Comparison of ENCODE assay signal across 8 mouse cellular contexts in genomic region chr1:119082231-119082991, GRCm38 (mm10). TPM values are rescaled to one million over a fixed set of nuclear protein-coding genes. Genes with fewer than 3 reads are reported as not detected.
DNase-seq lines count a peak whose midpoint lies in the region; ATAC-seq and TF ChIP-seq lines count a peak whose summit lies in the region.

No protein-coding gene starts in this region.

- H3K4me3 ChIP-seq in thymus, adult 2 months (ENCODE audit: control insufficient read depth, insufficient read depth, low read length) = no peak overlapping the region
- no peak overlapping the region for H3K4me3 ChIP-seq in kidney, postnatal 0 days (replicated peaks; ENCODE audit: low read depth, low read length)
- no peak overlapping the region for H3K4me3 ChIP-seq in liver, postnatal 0 days (ENCODE audit: low read depth, low read length)

- H3K27me3 ChIP-seq in thymus, adult 2 months (ENCODE audit: control insufficient read depth, insufficient read depth, low read length) = no peaks in the 10 kb centered on the region
- peaks cover 12% of the 10 kb centered on the region; the same call in 1 of the 2 replicates for H3K27me3 ChIP-seq in kidney, postnatal 0 days (ENCODE audit: insufficient read depth, low read length)
- H3K27me3 ChIP-seq in liver, postnatal 0 days (ENCODE audit: insufficient read depth, low read length) = no peaks in the 10 kb centered on the region

- H3K4me1 ChIP-seq in thymus, adult 2 months (replicated peaks; ENCODE audit: control insufficient read depth, insufficient read depth, low read length) = no peaks in the 10 kb centered on the region
- H3K4me1 ChIP-seq in kidney, postnatal 0 days (replicated peaks; ENCODE audit: insufficient read depth, low read length) = no peaks in the 10 kb centered on the region
- no peaks in the 10 kb centered on the region for H3K4me1 ChIP-seq in liver, postnatal 0 days (ENCODE audit: insufficient read depth)

- WGBS in thymus, adult 2 months = 60% methylated on average over 12 of the region's 12 CpGs
- WGBS in kidney, postnatal 0 days = 38% methylated on average over 12 of the region's 12 CpGs
- 38% methylated on average over 12 of the region's 12 CpGs for WGBS in liver, postnatal 0 days (ENCODE audit: insufficient replicate concordance)

- TF ChIP-seq EP300 in liver, postnatal 0 days (IDR thresholded peaks at IDR 0.05; ENCODE audit: low read depth) = no peak

- no peaks in the 10 kb centered on the region for H3K9me3 ChIP-seq in kidney, postnatal 0 days (replicated peaks; ENCODE audit: low read length)
- no peaks in the 10 kb centered on the region for H3K9me3 ChIP-seq in liver, postnatal 0 days (ENCODE audit: low read length)

- no peak for TF ChIP-seq POLR2A in thymus, adult 2 months (IDR thresholded peaks at IDR 0.05; ENCODE audit: control insufficient read depth, extremely low read depth, insufficient read depth, low read length, poor library complexity)

- H3K27ac ChIP-seq in thymus, adult 2 months (ENCODE audit: control insufficient read depth, insufficient read depth, low read length) = no peak overlapping the region
- H3K27ac ChIP-seq in kidney, postnatal 0 days = no peak overlapping the region
- H3K27ac ChIP-seq in liver, postnatal 0 days (ENCODE audit: low read depth) = no peak overlapping the region

- TF ChIP-seq CTCF in thymus, adult 2 months (IDR thresholded peaks at IDR 0.05; ENCODE audit: borderline replicate concordance, control insufficient read depth, extremely low read depth, insufficient read depth, low read length, poor library complexity) = peak; percentile 66; the same call in 1 of the 2 replicates
- TF ChIP-seq CTCF in kidney, postnatal 0 days (IDR thresholded peaks at IDR 0.05; ENCODE audit: low read depth) = peak; percentile 88
- peak; percentile 85 for TF ChIP-seq CTCF in liver, postnatal 0 days (IDR thresholded peaks at IDR 0.05; ENCODE audit: low read depth)

- no peaks in the 10 kb centered on the region for H3K36me3 ChIP-seq in thymus, adult 2 months (ENCODE audit: control insufficient read depth, insufficient read depth, low read length)
- H3K36me3 ChIP-seq in kidney, postnatal 0 days (ENCODE audit: insufficient read depth, low read length) = no peaks in the 10 kb centered on the region
- H3K36me3 ChIP-seq in liver, postnatal 0 days (replicated peaks; ENCODE audit: insufficient read depth, low read length) = no peaks in the 10 kb centered on the region

- ATAC-seq in kidney, postnatal 0 days (replicated peaks; ENCODE audit: low FRiP score, low read depth) = 0 out of 2 replicates have a peak, but pooled peaks have one; percentile 37
- no peak for ATAC-seq in liver, postnatal 0 days

- no peak overlapping the region for H3K4me2 ChIP-seq in kidney, postnatal 0 days (ENCODE audit: low read length)
- no peak overlapping the region for H3K4me2 ChIP-seq in liver, postnatal 0 days (ENCODE audit: low read depth, low read length)

- no peak overlapping the region for H3K9ac ChIP-seq in kidney, postnatal 0 days (ENCODE audit: low read depth, low read length)
- no peak overlapping the region for H3K9ac ChIP-seq in liver, postnatal 0 days (replicated peaks)

- peak; percentile 24 for DNase-seq in thymus, adult 2 months
- no peak for DNase-seq in thymus, adult 18-20 months
- DNase-seq in cerebellum, adult 9-10 months = peak; percentile 62
- DNase-seq in gastrocnemius, postnatal 10 days = peak; percentile 53
- peak; percentile 81 for DNase-seq in kidney, postnatal 0 days (ENCODE audit: low spot score)
- peak; percentile 68 for DNase-seq in liver, postnatal 0 days
- DNase-seq in retina, adult 2 months (ENCODE audit: low read depth, low spot score) = peak; percentile 20
- DNase-seq in T-cell, adult 2 months (ENCODE audit: low spot score) = no peak

RNA-seq across cellular contexts. Expression of gene Gli2, which starts 29.0 kb away (rescaled TPM):
- 1.6 and 2.4 TPM in 2 replicates for polyA plus RNA-seq in thymus, adult 2 months (2012; rRNA removed)
- 1 to 10 TPM; 3.4 to 5.4 TPM for total RNA-seq in gastrocnemius, postnatal 10 days (2021)
- polyA plus RNA-seq in kidney, postnatal 0 days (2015; fragmentation: Nextera tagmentation; extraction: Ambion mirVana) = 2.6 and 4.2 TPM in 2 replicates
- 0.27 and 0.28 TPM in 2 replicates for polyA plus RNA-seq in liver, postnatal 0 days (2015; fragmentation: Nextera tagmentation; extraction: Ambion mirVana)

Comparison
In these comparisons a context has a peak if more than half of its experiments do, and no peak if none do; other contexts are left out.
1. DNase-seq: peak in thymus, adult 2 months (single experiment), cerebellum, adult 9-10 months (single experiment), gastrocnemius, postnatal 10 days (single experiment), kidney, postnatal 0 days (single experiment), liver, postnatal 0 days (single experiment) and retina, adult 2 months (single experiment); none in thymus, adult 18-20 months (0 of 2) and T-cell, adult 2 months (single experiment).
2. Peak in every context shown above with its lines, with median percentiles within 50 percentile points of each other: CTCF ChIP-seq.